Mouse (Mus musculus): ENCODE data around the gene Tuba3a.

DNA sequence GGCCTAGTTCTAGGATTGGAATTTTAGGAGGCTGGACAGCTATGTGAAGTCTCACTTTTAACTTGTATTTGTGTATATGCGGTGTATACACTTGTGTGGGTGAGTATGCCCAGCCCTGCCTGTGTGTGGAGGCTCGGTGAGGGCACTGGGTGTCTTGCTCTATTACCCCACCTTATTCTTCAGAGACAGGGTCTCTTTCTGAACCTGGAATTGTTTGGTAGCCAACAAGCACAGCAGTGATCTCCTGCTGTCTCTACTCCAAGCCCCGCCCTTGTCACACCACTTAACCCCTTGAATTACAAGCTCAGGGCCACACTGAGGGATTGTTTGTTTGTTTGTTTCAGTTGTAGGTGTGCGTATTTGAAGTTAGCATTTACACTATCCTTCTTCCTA lies 53.8 kb downstream of the Tuba3a start:
- TF ChIP-seq HCFC1 (IDR thresholded peaks at IDR 0.05; ENCODE audit: borderline replicate concordance, insufficient read depth, low read length) (no peak), CHD2 (IDR thresholded peaks at IDR 0.05; ENCODE audit: low read depth, low read length) (no peak), ZNF384 (IDR thresholded peaks at IDR 0.05; ENCODE audit: low read depth, low read length) (no peak), MAFK (IDR thresholded peaks at IDR 0.05; ENCODE audit: insufficient read depth, low read depth, low read length) (no peak), ZC3H11A (IDR thresholded peaks at IDR 0.05; ENCODE audit: borderline replicate concordance, low read depth, low read length) (no peak)

Measured in ES-E14 (cell line).